Mouse (Mus musculus): ENCODE data around the gene Thada. TPM values are rescaled to one million over a fixed set of nuclear protein-coding genes. Genes with fewer than 3 reads are reported as not detected.

Thada gene
- polyA plus RNA-seq, 1 experiment from 2014 or later: 7.9 TPM

DNA sequence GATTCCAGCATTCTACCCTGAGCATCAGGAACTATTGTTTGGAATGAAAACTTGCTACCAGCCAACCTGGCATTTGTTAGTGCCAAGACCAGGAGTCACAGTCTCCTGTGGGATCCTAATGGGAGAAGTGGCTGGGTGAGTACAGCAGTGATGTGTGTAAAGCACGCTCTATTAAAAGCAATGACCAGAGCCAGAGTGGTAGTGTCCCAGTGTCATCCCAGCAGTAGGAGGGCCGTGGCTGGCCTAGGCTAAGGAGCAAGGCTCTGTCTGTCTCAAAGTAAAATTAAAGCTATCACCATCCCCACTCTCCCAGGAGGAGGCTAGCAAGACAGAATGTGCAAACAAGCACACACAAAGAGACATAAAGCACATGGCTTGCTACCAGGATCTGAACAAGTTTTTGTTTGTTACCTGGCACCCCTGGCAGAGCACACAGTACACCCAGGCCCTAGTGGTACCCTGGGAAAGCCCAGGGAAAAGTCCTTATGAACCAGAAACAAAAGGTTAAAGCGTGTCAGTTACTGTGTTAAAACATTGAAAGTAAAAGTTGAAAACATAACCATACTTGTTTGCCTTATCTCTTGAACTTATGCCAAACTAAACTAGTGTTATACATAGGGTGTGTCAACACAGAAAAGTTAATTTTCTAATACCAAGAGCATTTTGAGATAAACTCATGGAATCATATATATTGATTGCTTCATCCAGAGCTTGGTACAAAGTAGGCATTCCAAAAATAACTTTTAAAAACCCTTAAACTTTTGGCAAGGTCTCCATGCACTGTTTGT is 199.7 kb downstream of the Thada start:
- Histone ChIP-seq H3K27ac (replicated peaks) (0 out of 2 replicates have a peak overlapping the region, but pooled peaks have one; percentile 1), H3K4me1 (peaks cover 29% of the 10 kb centered on the region), H3K4me2 (replicated peaks) (no peak overlapping the region), H3K9me3 (replicated peaks) (no peaks in the 10 kb centered on the region), H3K27me3 (no peaks in the 10 kb centered on the region), H3K36me3 (no peaks in the 10 kb centered on the region), H3K4me3 (replicated peaks) (no peak overlapping the region), H3K9ac (no peak overlapping the region)
- ATAC-seq (ENCODE audit: insufficient number of reproducible peaks, low FRiP score, low TSS enrichment, low read depth): no peak
- 86% methylated on average over 3 of the region's 3 CpGs for WGBS

- ATAC-seq (ENCODE audit: insufficient number of reproducible peaks, low FRiP score, low TSS enrichment, low read depth): 0 out of 2 replicates have a peak, but pooled peaks have one; percentile 19
- Histone ChIP-seq H3K9me3 (replicated peaks) (no peaks in the 10 kb centered on the region), H3K27ac (replicated peaks) (no peak overlapping the region), H3K27me3 (no peaks in the 10 kb centered on the region), H3K36me3 (no peaks in the 10 kb centered on the region), H3K4me3 (replicated peaks) (no peak overlapping the region), H3K4me2 (replicated peaks) (no peak overlapping the region), H3K9ac (no peak overlapping the region), H3K4me1 (peaks cover 34% of the 10 kb centered on the region)
- 74% methylated on average over 5 of the region's 5 CpGs for WGBS
Measured at GRCm38 (mm10) chr17:84265480-84266130, 200.4 kb downstream of the Thada start.

- H3K9ac ChIP-seq: no peak overlapping the region
- ATAC-seq (ENCODE audit: insufficient number of reproducible peaks, low FRiP score, low TSS enrichment, low read depth): no peak
- no peaks in the 10 kb centered on the region for H3K9me3 ChIP-seq (replicated peaks)
- WGBS: 63% methylated on average over 6 of the region's 6 CpGs
- H3K4me1 ChIP-seq: peaks cover 36% of the 10 kb centered on the region
- no peaks in the 10 kb centered on the region for H3K27me3 ChIP-seq
- H3K27ac ChIP-seq (replicated peaks): peak overlapping the region; percentile 31; the same call in 1 of the 2 replicates
- no peaks in the 10 kb centered on the region for H3K36me3 ChIP-seq
- no peak overlapping the region for H3K4me3 ChIP-seq (replicated peaks)
- H3K4me2 ChIP-seq (replicated peaks): no peak overlapping the region
Measured at GRCm38 (mm10) chr17:84264305-84264704, 201.7 kb downstream of the Thada start.

DNA sequence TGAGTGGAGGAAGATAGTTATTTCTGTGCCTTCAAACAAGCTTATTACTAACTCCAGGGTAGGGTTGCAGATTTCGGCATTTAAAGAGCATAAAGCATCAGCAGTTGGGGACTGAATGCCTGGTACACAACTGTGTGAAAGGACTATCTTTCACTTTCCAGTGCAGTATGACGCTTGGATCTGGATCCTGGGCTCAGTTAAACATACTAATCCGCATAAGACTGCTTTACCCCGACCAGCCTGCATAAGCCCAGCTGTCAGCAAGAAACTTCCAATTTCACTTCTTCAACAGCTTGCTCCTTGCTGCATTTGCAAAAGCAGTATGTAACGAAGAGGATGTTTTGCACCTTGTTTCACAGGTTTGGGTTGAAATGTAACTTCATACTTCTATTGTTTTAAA is 202.4 kb downstream of the Thada start:
- Histone ChIP-seq H3K27me3 (no peaks in the 10 kb centered on the region), H3K4me3 (replicated peaks) (no peak overlapping the region), H3K9ac (no peak overlapping the region), H3K27ac (replicated peaks) (0 out of 2 replicates have a peak overlapping the region, but pooled peaks have one; percentile 17), H3K9me3 (replicated peaks) (no peaks in the 10 kb centered on the region), H3K4me2 (replicated peaks) (no peak overlapping the region), H3K36me3 (no peaks in the 10 kb centered on the region), H3K4me1 (peaks cover 43% of the 10 kb centered on the region)
- WGBS: 62% methylated on average over 5 of the region's 5 CpGs
- ATAC-seq (ENCODE audit: insufficient number of reproducible peaks, low FRiP score, low TSS enrichment, low read depth): no peak

GRCm38 (mm10) chr17:84262325-84262979 is 203.6 kb downstream of the Thada start:
- Histone ChIP-seq H3K9me3 (replicated peaks) (no peaks in the 10 kb centered on the region), H3K36me3 (no peaks in the 10 kb centered on the region), H3K4me2 (replicated peaks) (no peak overlapping the region), H3K4me3 (replicated peaks) (no peak overlapping the region), H3K27ac (replicated peaks) (no peak overlapping the region), H3K4me1 (peaks cover 52% of the 10 kb centered on the region), H3K27me3 (no peaks in the 10 kb centered on the region), H3K9ac (no peak overlapping the region)
- no peak for ATAC-seq (ENCODE audit: insufficient number of reproducible peaks, low FRiP score, low TSS enrichment, low read depth)
- WGBS: 93% methylated on average over 9 of the region's 9 CpGs

DNA sequence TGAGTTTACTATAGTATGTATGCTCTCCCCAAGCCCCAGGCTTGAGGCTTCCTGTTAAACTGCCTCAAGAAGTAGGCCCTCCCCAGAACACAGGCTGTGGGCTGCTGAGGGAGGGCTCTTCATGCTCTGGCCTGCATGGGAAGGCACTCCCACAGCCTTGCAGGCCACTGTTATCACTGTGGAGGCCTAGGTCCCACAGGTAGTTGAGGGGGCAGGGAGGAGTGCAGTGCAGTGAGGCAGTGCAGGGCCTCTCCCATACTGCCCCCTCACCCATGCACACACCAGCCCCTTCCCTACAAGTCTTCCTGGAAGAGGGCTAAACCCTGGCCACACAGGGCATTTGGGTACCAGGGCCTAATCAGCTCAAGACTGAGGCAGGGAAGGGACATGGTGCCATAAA is 205.0 kb downstream of the Thada start:
- Histone ChIP-seq H3K4me2 (replicated peaks) (no peak overlapping the region), H3K9me3 (replicated peaks) (no peaks in the 10 kb centered on the region), H3K9ac (no peak overlapping the region), H3K4me1 (peaks cover 54% of the 10 kb centered on the region), H3K27ac (replicated peaks) (no peak overlapping the region), H3K27me3 (no peaks in the 10 kb centered on the region), H3K4me3 (replicated peaks) (no peak overlapping the region), H3K36me3 (no peaks in the 10 kb centered on the region)
- ATAC-seq (ENCODE audit: insufficient number of reproducible peaks, low FRiP score, low TSS enrichment, low read depth): no peak

GRCm38 (mm10) chr17:84260226-84260625 is 205.8 kb downstream of the Thada start:
- Histone ChIP-seq H3K4me1 (peaks cover 53% of the 10 kb centered on the region), H3K9me3 (replicated peaks) (no peaks in the 10 kb centered on the region), H3K4me2 (replicated peaks) (no peak overlapping the region), H3K27ac (replicated peaks) (no peak overlapping the region), H3K36me3 (no peaks in the 10 kb centered on the region), H3K9ac (no peak overlapping the region), H3K4me3 (replicated peaks) (no peak overlapping the region), H3K27me3 (no peaks in the 10 kb centered on the region)
- ATAC-seq (ENCODE audit: insufficient number of reproducible peaks, low FRiP score, low TSS enrichment, low read depth): no peak

DNA sequence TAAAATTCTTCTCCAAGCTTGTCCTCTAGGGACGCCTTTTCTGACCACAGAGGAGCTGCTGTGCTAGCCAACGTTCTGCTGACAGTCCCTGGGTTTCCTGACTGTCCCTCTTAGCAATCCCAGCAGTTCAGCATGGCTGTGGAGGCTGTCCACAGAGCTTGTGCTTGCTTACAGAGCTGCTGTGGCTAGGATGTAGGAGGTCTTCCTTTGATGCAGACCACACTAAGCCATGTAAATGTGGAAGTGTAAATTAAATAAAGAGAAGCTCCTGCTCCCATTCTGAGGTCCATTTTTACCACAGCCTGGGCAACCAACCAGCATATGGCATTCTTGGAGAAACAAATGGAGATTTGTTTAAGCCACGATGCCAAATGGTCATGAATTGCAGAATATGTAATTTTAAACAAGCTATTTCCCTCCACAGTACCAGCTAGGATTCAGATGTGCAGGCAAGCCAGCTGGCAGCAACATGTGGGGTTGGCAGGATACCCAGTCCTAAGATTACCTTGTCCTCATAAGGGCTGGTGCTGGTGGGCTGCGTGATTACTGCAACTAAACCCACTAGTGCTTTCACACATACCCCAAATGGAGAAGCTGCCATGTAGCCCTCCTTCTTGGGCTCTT is 207.3 kb downstream of the Thada start:
- H3K4me1 ChIP-seq: peaks cover 43% of the 10 kb centered on the region

GRCm38 (mm10) chr17:84257927-84258532 is 208.0 kb downstream of the Thada start:
- ATAC-seq (ENCODE audit: insufficient number of reproducible peaks, low FRiP score, low TSS enrichment, low read depth): no peak
- H3K4me1 ChIP-seq: peaks cover 41% of the 10 kb centered on the region

More for the DNA sequence above, 207.3 kb downstream of the Thada start:
- Histone ChIP-seq H3K9ac (no peak overlapping the region), H3K27me3 (no peaks in the 10 kb centered on the region), H3K4me3 (replicated peaks) (no peak overlapping the region), H3K4me2 (replicated peaks) (no peak overlapping the region), H3K27ac (replicated peaks) (peak overlapping the region; percentile 67), H3K36me3 (no peaks in the 10 kb centered on the region), H3K9me3 (replicated peaks) (no peaks in the 10 kb centered on the region)
- 30% methylated on average over 4 of the region's 4 CpGs for WGBS
- ATAC-seq (ENCODE audit: insufficient number of reproducible peaks, low FRiP score, low TSS enrichment, low read depth): peak; percentile 86

GRCm38 (mm10) chr17:84256278-84256819 is 209.7 kb downstream of the Thada start:
- no peak for ATAC-seq (ENCODE audit: insufficient number of reproducible peaks, low FRiP score, low TSS enrichment, low read depth)
- Histone ChIP-seq H3K4me1 (peaks cover 40% of the 10 kb centered on the region), H3K36me3 (peaks cover 6% of the 10 kb centered on the region; the same call in 1 of the 2 replicates), H3K4me3 (replicated peaks) (no peak overlapping the region), H3K4me2 (replicated peaks) (no peak overlapping the region), H3K9me3 (replicated peaks) (no peaks in the 10 kb centered on the region), H3K27me3 (no peaks in the 10 kb centered on the region), H3K27ac (replicated peaks) (no peak overlapping the region; the same call in 1 of the 2 replicates), H3K9ac (no peak overlapping the region)
- WGBS: 59% methylated on average over 9 of the region's 9 CpGs

More at GRCm38 (mm10) chr17:84257927-84258532, 208.0 kb downstream of the Thada start:
- no peak overlapping the region for H3K9ac ChIP-seq
- WGBS: 67% methylated on average over 5 of the region's 5 CpGs
- no peaks in the 10 kb centered on the region for H3K36me3 ChIP-seq
- H3K27me3 ChIP-seq: no peaks in the 10 kb centered on the region
- peak overlapping the region; percentile 67 for H3K27ac ChIP-seq (replicated peaks)
- H3K4me3 ChIP-seq (replicated peaks): no peak overlapping the region
- no peaks in the 10 kb centered on the region for H3K9me3 ChIP-seq (replicated peaks)
- no peak overlapping the region for H3K4me2 ChIP-seq (replicated peaks)
